Mouse (Mus musculus) midbrain, embryonic 16.5 days (tissue): ENCODE results near the gene Adam22. TPM values are rescaled to one million over a fixed set of nuclear protein-coding genes. Genes with fewer than 3 reads are reported as not detected.

Experiments used
- ATAC-seq: fragments of 200-750 bp; cut with Nextera tagmentation; 2 replicates; pipeline ENCODE4 v1.8.0; 2017; ENCODE audit warnings: moderate TSS enrichment
- H3K27ac ChIP-seq: fragments of 300-500 bp; sonication (generic); 2 replicates; pipeline ENCODE4 v1.5.1; 2014; ENCODE audit warnings: mild to moderate bottlenecking, low read length, mixed read lengths
- H3K27me3 ChIP-seq: fragments of 300-500 bp; sonication (generic); 2 replicates; pipeline ENCODE4 v1.6.1; 2014; ENCODE audit warnings: low read depth, low read length, mixed read lengths; ENCODE audit not compliant: control insufficient read depth, insufficient read depth
- H3K36me3 ChIP-seq: fragments of 300-500 bp; sonication (generic); 2 replicates; pipeline ENCODE4 v1.6.1; 2014; ENCODE audit warnings: mild to moderate bottlenecking, low read length, moderate library complexity, mixed read lengths; ENCODE audit not compliant: control insufficient read depth, insufficient read depth
- H3K4me1 ChIP-seq: fragments of 300-500 bp; sonication (generic); 2 replicates; pipeline ENCODE4 v1.6.1; 2014; ENCODE audit warnings: mild to moderate bottlenecking, low read length, mixed read lengths; ENCODE audit not compliant: control insufficient read depth, insufficient read depth
- H3K4me2 ChIP-seq: fragments of 300-500 bp; sonication (generic); 2 replicates; pipeline ENCODE4 v1.6.1; 2014; ENCODE audit warnings: mild to moderate bottlenecking, low read length, mixed read lengths
- H3K4me3 ChIP-seq: fragments of 300-500 bp; sonication (generic); 2 replicates; pipeline ENCODE4 v1.5.1; 2014; ENCODE audit warnings: low read depth, mild to moderate bottlenecking, low read length, moderate library complexity, mixed read lengths
- H3K9ac ChIP-seq: fragments of 300-500 bp; sonication (generic); 2 replicates; pipeline ENCODE4 v1.6.1; 2014; ENCODE audit warnings: low read depth, low read length, mixed read lengths
- H3K9me3 ChIP-seq: fragments of 300-500 bp; sonication (generic); replicated peaks from 2 replicates; pipeline ENCODE4 v1.6.1; 2014; ENCODE audit warnings: mild to moderate bottlenecking, low read length, mixed read lengths; ENCODE audit not compliant: control insufficient read depth, poor library complexity, severe bottlenecking
- WGBS: fragments of 180-500 bp; shearing (Covaris S2); extraction: QIAGEN DNeasy Blood & Tissue Kit; methylation state at CpG from one replicate; pipeline ENCODE4 v1.1.7; 2014; 5-methylcytosine and 5-hydroxymethylcytosine counted together
- polyA plus RNA-seq: library from polyadenylated mRNA; unstranded; fragments of >200 nt; fragmentation: Nextera tagmentation; extraction: Ambion mirVana; gene quantifications from 2 replicates; pipeline ENCODE4 v1.2.1, GENCODE M21; 2015

Adam22 gene
- polyA plus RNA-seq, 1 experiment from 2014 or later: 49.5 TPM

DNA sequence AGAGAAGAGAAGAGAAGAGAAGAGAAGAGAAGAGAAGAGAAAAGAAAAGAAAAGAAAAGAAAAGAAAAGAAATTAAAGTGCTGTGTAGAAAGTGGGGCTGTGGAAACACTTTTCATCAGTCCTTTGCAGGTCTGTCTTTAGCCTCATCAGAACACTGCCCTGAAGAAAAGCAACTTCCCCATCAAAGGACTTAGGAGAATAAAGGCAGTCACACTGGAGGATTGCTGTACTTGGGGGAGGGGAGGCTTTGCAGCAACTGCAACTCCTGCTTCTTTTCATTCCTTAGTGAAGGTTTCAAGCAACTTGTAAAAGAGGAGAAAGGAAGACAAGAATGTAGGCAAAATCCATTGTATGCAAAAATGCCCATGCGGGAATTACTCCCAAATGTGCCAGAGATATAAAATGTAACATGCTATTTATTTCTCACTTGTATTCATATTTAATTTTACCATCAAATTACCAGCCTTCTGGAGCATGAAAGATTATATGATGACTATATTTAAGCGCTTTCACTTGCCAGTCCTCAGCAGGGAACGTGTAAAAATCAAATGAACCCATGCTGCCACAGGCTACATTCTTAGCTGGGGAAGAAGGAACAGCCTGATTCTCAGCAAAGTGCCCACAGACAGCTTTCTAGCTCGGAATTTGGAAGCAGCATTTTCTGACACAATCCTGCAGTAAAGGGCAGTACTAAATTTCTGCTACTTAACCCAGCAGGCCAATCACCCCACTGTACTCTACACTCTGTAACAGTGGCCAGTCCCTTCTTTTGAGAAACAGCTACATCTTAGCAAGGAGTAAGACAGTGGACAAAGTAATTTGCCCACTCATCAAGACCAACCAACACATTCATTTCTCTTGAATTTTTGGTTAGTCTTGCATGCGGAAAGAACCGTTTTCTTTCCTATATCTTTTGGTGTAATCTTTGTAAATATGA lies 78.0 kb downstream of the Adam22 start:
- Histone ChIP-seq H3K4me3 (no peak overlapping the region), H3K9me3 (no peaks in the 10 kb centered on the region), H3K27me3 (no peaks in the 10 kb centered on the region), H3K27ac (peak overlapping the region; percentile 30; the same call in 1 of the 2 replicates), H3K36me3 (no peaks in the 10 kb centered on the region), H3K4me1 (peaks cover 9% of the 10 kb centered on the region), H3K4me2 (no peak overlapping the region), H3K9ac (no peak overlapping the region)
- WGBS: 39% methylated on average over 6 of the region's 6 CpGs
- peak; percentile 82 for ATAC-seq

- Histone ChIP-seq H3K9ac (no peak overlapping the region), H3K27me3 (no peaks in the 10 kb centered on the region), H3K9me3 (no peaks in the 10 kb centered on the region), H3K4me1 (no peaks in the 10 kb centered on the region), H3K36me3 (no peaks in the 10 kb centered on the region), H3K27ac (no peak overlapping the region), H3K4me3 (no peak overlapping the region), H3K4me2 (no peak overlapping the region)
- no peak for ATAC-seq
- WGBS: 86% methylated on average over 5 of the region's 5 CpGs
Observed at GRCm38 (mm10) chr5:8284123-8284522, 83.8 kb downstream of the Adam22 start.

GRCm38 (mm10) chr5:8276141-8276540 lies 91.8 kb downstream of the Adam22 start:
- Histone ChIP-seq H3K9ac (no peak overlapping the region), H3K4me3 (no peak overlapping the region), H3K36me3 (no peaks in the 10 kb centered on the region), H3K9me3 (no peaks in the 10 kb centered on the region), H3K27ac (no peak overlapping the region), H3K4me2 (no peak overlapping the region), H3K27me3 (no peaks in the 10 kb centered on the region), H3K4me1 (no peaks in the 10 kb centered on the region)
- no peak for ATAC-seq
- 72% methylated on average over 1 of the region's 1 CpGs for WGBS

DNA sequence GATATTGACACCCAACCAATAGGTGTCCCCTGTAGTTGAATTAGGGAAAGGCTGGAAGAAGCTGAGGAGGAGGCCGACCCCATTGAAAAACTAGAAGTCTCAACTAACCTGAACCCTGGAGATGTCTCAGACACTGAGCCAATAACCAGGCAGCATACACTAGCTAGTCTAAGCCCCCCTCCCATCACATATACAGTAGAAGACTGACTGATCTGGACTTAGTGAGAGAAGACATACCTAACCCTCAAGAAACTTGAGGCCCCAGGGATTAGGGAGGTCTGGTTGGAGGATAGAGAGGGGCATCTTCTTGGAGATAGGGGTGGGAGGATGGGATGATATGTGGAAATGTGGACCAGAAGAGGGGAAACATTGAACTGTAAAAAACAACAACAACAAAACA lies 110.6 kb downstream of the Adam22 start:
- Histone ChIP-seq H3K4me2 (no peak overlapping the region), H3K4me1 (no peaks in the 10 kb centered on the region), H3K4me3 (no peak overlapping the region), H3K27ac (no peak overlapping the region), H3K36me3 (no peaks in the 10 kb centered on the region), H3K9ac (no peak overlapping the region), H3K27me3 (no peaks in the 10 kb centered on the region), H3K9me3 (no peaks in the 10 kb centered on the region)
- no peak for ATAC-seq
- 100% methylated on average over 1 of the region's 1 CpGs for WGBS

GRCm38 (mm10) chr5:8256487-8256886 lies 111.5 kb downstream of the Adam22 start:
- Histone ChIP-seq H3K36me3 (no peaks in the 10 kb centered on the region), H3K27me3 (no peaks in the 10 kb centered on the region), H3K9me3 (no peaks in the 10 kb centered on the region), H3K4me1 (no peaks in the 10 kb centered on the region), H3K4me2 (no peak overlapping the region), H3K27ac (no peak overlapping the region), H3K4me3 (no peak overlapping the region), H3K9ac (no peak overlapping the region)
- WGBS: 97% methylated on average over 4 of the region's 4 CpGs
- no peak for ATAC-seq

- Histone ChIP-seq H3K27me3 (no peaks in the 10 kb centered on the region), H3K4me3 (no peak overlapping the region), H3K9ac (no peak overlapping the region), H3K4me2 (no peak overlapping the region), H3K27ac (no peak overlapping the region), H3K4me1 (no peaks in the 10 kb centered on the region), H3K36me3 (no peaks in the 10 kb centered on the region), H3K9me3 (no peaks in the 10 kb centered on the region)
- no peak for ATAC-seq
- WGBS: 93% methylated on average over 7 of the region's 7 CpGs
Observed at GRCm38 (mm10) chr5:8244696-8245095, 123.3 kb downstream of the Adam22 start.

DNA sequence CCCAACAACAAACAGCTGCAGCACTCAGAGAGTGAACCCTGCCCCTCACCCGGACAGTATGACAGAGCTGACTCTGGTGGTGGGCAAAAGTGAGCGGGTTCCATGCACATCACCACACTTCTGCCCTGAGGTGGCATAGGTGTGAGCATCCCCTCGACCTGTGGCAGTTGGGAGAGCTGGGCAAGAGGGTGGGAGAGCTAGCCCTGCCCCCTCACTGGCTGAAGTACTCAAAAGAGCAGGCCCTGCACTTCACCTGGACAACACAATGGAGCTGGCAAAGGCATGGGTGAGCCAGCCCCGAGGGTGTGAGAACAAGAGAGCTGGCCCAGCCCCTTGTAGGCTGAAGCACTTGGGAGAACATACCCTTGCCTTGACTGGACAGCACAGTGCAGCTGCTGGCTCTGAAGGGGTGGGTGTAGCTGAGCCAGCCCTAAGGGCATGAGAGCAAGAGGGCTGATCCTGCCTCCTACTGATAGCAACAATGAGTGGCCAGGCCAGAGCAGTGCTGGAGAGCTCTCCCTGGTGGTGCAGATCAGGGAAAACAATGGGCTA lies 124.8 kb downstream of the Adam22 start:
- Histone ChIP-seq H3K9ac (no peak overlapping the region), H3K4me3 (no peak overlapping the region), H3K27me3 (no peaks in the 10 kb centered on the region), H3K4me1 (no peaks in the 10 kb centered on the region), H3K4me2 (no peak overlapping the region), H3K9me3 (no peaks in the 10 kb centered on the region), H3K36me3 (no peaks in the 10 kb centered on the region), H3K27ac (no peak overlapping the region)
- ATAC-seq: peak; percentile 76
- 55% methylated on average over 4 of the region's 4 CpGs for WGBS

GRCm38 (mm10) chr5:8242660-8243059 lies 125.3 kb downstream of the Adam22 start:
- Histone ChIP-seq H3K9ac (no peak overlapping the region), H3K4me2 (no peak overlapping the region), H3K27ac (no peak overlapping the region), H3K9me3 (no peaks in the 10 kb centered on the region), H3K4me1 (no peaks in the 10 kb centered on the region), H3K4me3 (no peak overlapping the region), H3K27me3 (no peaks in the 10 kb centered on the region), H3K36me3 (no peaks in the 10 kb centered on the region)
- 88% methylated on average over 1 of the region's 1 CpGs for WGBS
- 0 out of 2 replicates have a peak, but pooled peaks have one; percentile 14 for ATAC-seq

GRCm38 (mm10) chr5:8227073-8227472 lies 140.9 kb downstream of the Adam22 start:
- WGBS: 82% methylated on average over 1 of the region's 1 CpGs
- H3K4me1 ChIP-seq: 0 out of 2 replicates have a peak, but pooled peaks cover 2% of the 10 kb centered on the region
- no peaks in the 10 kb centered on the region for H3K9me3 ChIP-seq
- no peaks in the 10 kb centered on the region for H3K36me3 ChIP-seq
- no peaks in the 10 kb centered on the region for H3K27me3 ChIP-seq
- ATAC-seq: no peak
- H3K9ac ChIP-seq: no peak overlapping the region
- H3K4me2 ChIP-seq: no peak overlapping the region
- no peak overlapping the region for H3K4me3 ChIP-seq
- no peak overlapping the region for H3K27ac ChIP-seq
